Mouse (Mus musculus) cortical plate, adult 2 months (tissue): ENCODE results near the gene Aknad1.

Experiments
- CTCF ChIP-seq: fragments of 200-500 bp; IDR thresholded peaks from 2 replicates; pipeline ENCODE4 v1.5.1; 2011; ENCODE audit warnings: mild to moderate bottlenecking, control low read depth, low read length; ENCODE audit not compliant: insufficient read depth; ENCODE audit errors: extremely low read depth
- POLR2A ChIP-seq: fragments of 200-500 bp; IDR thresholded peaks from 2 replicates; pipeline ENCODE4 v1.6.1; 2011; ENCODE audit warnings: mild to moderate bottlenecking, low read length, control low read depth; ENCODE audit not compliant: insufficient read depth; ENCODE audit errors: extremely low read depth

DNA sequence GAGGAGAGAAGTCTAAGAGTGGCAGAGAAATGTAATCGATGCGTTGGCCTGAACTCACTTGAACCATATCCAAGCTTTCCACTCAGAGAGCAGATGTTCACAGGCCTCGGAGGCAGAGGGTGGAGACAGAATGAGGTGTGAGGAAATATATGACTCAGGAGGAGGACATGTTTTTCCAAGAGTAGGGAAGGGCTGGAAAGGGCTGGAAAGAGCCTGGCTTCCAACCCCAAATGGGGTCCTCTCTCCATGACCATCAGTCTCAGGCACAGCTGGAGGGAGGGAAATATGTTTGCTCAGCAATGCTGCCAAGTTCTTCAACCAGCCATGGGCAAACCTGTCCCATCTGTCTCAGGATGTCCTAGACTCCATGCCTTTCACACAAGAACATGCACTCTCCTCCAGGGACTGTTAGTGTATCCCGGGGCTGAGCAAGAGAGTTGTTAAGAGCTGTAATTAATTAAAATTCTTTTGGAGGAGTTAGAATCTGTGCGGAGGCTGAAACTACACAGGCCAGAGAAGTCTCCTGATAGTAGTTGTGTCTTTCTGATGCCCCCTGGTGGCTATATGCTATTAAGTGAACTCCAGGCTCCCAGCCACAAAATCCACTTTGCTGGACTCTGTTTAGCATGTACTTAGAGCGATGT is 31.4 kb downstream of the Aknad1 start:
- TF ChIP-seq POLR2A (no peak), CTCF (peak; percentile 49; the same call in 1 of the 2 replicates)
